Mouse (Mus musculus) right cerebral cortex, postnatal 36 days (tissue): ENCODE data around the gene Zfp772.
A peak's percentile ranks its signal among the peaks of the same experiment; 100 is the strongest.
"Not testable (repeated sequence)": the region's sequence is repeated elsewhere in the genome, so short reads cannot be mapped to it uniquely, and the experiment has no call there.

Source experiments
- DNase-seq, 2 experiments: peaks; one replicate each; pipeline ENCODE4 v3.0.0; 2022; ENCODE audit warnings: low spot score in 2 of 2, mixed read lengths in 1 of 2

Gene Zfp772

DNA sequence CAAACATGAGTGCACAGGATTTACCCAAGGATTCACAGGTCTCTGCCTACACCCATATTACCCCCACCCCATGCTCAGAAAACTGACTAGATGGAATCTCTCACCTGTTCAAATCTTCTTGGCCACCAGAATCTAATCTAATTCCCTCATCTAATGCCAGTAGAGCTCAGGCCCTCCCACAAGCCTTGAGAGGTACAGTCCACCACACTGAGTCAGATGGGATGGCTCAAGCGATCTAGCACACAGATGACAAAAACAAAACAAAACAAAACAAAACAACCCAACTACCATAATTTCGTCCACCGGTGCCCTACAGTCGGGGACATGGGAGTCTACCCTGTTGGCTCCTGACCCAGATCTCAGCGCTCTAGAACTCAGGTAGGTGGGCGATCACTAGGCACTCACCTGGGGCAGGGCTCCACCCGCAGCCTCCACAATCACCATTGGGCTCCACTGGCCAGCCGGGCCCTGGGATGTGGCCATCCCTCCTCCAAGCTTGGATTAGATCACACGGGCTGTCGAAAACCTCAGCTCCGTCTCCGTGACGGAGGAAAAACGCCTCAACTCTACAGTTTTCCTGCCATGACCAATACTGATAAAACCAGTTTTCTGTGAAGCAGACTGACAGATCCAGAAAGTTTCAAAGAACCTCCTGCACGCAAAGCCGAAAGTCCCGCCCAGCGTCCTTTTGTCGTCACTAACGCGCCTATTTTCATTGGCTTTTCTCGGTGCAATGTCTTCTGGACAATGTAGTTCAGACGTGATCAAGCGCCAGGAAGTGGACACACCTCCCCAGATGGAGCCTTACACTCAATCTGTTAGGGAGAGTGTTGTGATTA is at the start of gene Zfp772:
TSS of gene Zfp772 (minus strand) at position 686 of the 839 bp plus-strand sequence.
- DNase-seq = peak; percentile 25 to 50

DNA sequence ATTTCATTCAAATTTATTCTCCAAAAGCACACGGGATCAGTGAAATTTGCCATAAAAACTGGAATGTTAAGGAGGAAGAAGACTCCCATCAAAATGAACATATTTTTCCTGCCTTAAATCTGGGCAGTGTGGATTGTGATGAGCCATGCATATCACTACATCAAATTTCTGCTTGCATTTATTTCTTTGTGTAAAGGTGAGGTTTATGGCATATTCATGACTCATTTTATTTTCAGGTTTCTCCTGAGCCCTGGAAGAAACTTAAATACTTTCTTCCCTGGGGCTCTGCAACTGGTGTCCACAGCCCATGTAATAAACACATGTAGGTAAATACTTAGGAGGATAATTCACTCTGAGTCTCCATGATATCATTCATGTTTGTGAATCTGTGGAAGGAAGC is 37.4 kb upstream of the Zfp772 start, which contains the start of gene Vmn2r29:
TSS of gene Vmn2r29 (minus strand) at position 101 of the 400 bp plus-strand sequence.
- not testable (repeated sequence) for DNase-seq

DNA sequence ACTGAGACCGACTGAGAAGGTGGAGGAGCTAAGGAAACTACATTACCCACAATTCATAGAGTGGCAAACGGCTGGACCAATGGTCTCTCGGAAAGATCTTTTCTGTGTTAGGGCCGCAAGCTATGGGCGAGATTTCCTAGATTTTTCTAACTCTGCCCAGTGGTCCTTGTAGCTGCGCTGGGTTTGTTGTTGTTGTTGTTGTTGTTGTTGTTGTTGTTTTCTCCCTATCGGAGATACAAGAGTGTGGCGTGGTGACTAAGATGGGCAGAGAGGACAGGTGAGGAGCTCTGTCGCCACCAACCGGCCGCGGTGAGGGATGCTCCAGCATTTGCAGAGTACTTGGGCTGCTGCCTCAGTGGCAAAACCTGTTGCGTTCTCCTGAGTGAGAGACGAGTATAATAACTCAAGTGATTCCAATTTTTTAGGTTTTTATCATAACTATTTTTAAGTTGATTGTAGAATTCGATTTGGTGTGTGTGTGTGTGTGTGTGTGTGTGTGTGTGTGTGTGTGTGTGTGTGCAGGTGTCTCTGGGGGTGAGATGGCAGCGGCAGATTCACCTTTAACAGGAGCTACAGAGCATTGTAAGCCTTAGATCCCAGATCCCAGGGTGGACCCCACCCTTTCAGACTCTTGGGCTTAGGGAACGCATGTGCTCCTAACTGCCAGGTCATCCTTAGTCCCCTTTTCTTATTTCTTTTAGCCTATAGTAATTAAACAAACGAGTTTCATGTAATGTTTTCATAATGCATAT is 21.4 kb downstream of the Zfp772 start:
- DNase-seq = peak; percentile 73 to 75

DNA sequence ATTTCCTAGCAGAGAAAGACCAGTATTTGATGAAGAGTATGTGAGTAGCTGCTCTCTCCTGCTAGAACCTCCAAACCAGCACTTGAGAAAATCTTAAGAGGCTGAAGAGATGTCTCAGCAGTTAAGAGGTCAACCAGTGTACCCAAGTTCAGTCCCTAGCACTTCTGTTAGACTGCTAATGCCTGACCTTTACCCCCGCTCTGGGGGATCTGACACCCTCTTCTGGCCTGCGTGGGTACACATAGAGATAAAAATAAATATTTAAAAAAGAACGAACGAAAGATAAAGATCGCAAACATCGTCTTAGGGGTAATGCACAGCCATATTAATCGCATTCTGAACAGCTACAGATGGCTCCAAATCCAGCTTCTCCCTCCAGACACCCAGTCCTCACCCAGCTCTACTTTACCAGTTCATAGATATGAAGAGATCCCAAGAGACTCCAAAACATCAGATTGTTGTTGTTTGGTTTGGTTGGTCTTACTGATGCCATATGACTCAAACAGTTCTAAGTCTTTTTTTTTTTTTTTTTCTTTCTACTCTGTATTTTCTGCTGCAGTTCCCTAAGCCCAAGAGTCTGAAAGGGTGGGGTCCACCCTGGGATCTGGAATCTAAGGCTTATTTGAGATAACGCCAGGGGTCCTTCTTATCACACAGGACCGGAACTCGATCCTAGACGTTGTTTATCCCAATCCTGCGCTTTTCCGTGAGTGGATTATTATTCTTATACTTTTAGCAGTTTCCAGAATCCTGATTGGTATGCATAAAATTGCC is 22.2 kb downstream of the Zfp772 start:
- DNase-seq = no peak

DNA sequence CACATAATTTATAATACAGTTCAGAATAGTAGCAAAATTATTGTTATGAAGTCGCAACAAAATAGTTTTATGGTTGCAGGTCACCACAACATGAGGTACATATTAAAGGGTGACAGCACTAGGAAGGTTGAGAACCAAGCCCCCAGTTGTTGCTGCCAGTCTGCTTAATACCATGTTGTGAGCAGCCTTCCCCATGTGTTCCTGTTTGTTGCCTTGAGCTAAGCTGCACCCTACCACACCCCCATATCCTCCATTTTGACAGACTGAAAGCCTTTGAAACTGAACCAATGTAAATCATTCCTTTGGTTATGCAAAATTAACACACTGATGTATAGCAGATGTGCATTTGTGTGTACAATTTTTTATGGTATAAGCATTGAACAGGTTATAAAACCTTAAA is 23.9 kb downstream of the Zfp772 start:
- DNase-seq = no peak

DNA sequence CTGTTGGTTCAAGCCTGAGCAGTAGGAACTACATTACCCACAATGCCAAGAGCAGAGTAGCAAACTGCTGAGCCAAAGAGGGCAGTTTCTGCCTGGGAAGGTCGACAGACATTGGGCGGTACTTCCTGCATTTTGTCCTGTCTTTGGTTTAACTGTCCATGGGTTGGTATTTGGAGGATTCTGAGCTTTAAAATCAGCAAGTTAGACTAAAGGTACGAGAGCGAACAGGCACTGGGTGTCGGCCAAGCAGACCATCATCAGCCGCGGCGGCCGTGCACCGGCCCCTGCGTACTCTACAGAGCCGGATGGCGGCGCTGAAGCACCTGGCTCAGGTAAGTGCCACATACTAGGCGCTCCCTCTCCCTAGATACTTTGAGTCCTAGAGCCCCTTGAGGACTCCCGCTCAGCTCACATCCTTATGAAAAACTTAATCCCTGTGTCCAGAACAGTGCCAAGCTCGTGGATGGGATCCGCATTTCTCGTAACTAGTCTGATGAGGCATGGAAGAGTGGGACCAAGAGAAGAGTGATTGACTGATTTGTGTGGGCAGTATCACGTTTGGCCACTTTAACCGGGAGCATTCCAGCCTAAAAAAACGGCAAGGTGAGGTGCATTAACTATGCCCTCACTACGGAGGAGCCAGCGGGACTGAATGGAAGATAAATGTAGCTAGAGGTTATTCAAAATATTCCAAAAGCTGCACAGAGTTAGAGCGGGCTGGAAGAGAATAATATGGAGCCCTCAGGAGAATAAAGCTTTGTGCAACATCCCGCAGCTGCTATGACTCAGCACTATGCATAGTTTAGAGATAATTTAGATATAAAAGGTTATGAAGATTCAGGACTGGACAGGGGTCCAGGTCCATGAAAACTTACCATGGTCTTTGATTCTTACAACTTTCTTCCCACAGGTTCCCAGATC is 38.3 kb downstream of the Zfp772 start, which contains the start of gene Zfp418:
TSS of gene Zfp418 (plus strand) at position 104 of the 921 bp plus-strand sequence.
- peak; percentile 67 to 79 for DNase-seq
